Mouse (Mus musculus): ENCODE measurements around the gene Myom1. TPM values are rescaled to one million over a fixed set of nuclear protein-coding genes. Genes with fewer than 3 reads are reported as not detected.

The Myom1 gene
- polyA plus RNA-seq, 1 experiment from 2014 or later = 5.7 TPM

- Histone ChIP-seq H3K9me3 (ENCODE audit: low read depth, low read length) (no peaks in the 10 kb centered on the region), H3K27ac (ENCODE audit: low read depth) (no peak overlapping the region), H3K9ac (no peak overlapping the region), H3K27me3 (ENCODE audit: insufficient read depth, low read length) (no peaks in the 10 kb centered on the region), H3K36me3 (ENCODE audit: insufficient read depth) (no peaks in the 10 kb centered on the region), H3K4me1 (ENCODE audit: insufficient read depth) (peaks cover 8% of the 10 kb centered on the region; the same call in 1 of the 2 replicates), H3K4me3 (ENCODE audit: low read depth, low read length) (no peak overlapping the region), H3K4me2 (no peak overlapping the region)
- WGBS = 94% methylated on average over 4 of the region's 4 CpGs
- TF ChIP-seq CTCF (IDR thresholded peaks at IDR 0.05; ENCODE audit: low read depth) = no peak
- ATAC-seq (ENCODE audit: insufficient read depth) (no peak; the same call in 1 of the 2 replicates), DNase-seq (no peak)
These were observed 15.1 kb downstream of the Myom1 start for GRCm38 (mm10) chr17:71017457-71017998.

- Histone ChIP-seq H3K27ac (ENCODE audit: low read depth) (no peak overlapping the region), H3K9ac (no peak overlapping the region), H3K27me3 (ENCODE audit: insufficient read depth, low read length) (no peaks in the 10 kb centered on the region), H3K9me3 (ENCODE audit: low read depth, low read length) (no peaks in the 10 kb centered on the region), H3K4me1 (ENCODE audit: insufficient read depth) (peaks cover 8% of the 10 kb centered on the region; the same call in 1 of the 2 replicates), H3K4me2 (no peak overlapping the region), H3K36me3 (ENCODE audit: insufficient read depth) (no peaks in the 10 kb centered on the region), H3K4me3 (ENCODE audit: low read depth, low read length) (no peak overlapping the region)
- ATAC-seq (ENCODE audit: insufficient read depth) = no peak
- DNase-seq = no peak
- TF ChIP-seq CTCF (IDR thresholded peaks at IDR 0.05; ENCODE audit: low read depth) = no peak
- WGBS = 94% methylated on average over 3 of the region's 3 CpGs
These were observed 15.7 kb downstream of the Myom1 start for GRCm38 (mm10) chr17:71018151-71018550.

- Histone ChIP-seq H3K36me3 (ENCODE audit: insufficient read depth) (no peaks in the 10 kb centered on the region), H3K27me3 (ENCODE audit: insufficient read depth, low read length) (no peaks in the 10 kb centered on the region), H3K9ac (no peak overlapping the region), H3K4me1 (ENCODE audit: insufficient read depth) (peaks cover 8% of the 10 kb centered on the region; the same call in 1 of the 2 replicates), H3K27ac (ENCODE audit: low read depth) (peak overlapping the region; percentile 61; the same call in 1 of the 2 replicates), H3K9me3 (ENCODE audit: low read depth, low read length) (no peaks in the 10 kb centered on the region), H3K4me3 (ENCODE audit: low read depth, low read length) (no peak overlapping the region), H3K4me2 (no peak overlapping the region)
- DNase-seq (no peak), ATAC-seq (ENCODE audit: insufficient read depth) (no peak)
- no peak for TF ChIP-seq CTCF (IDR thresholded peaks at IDR 0.05; ENCODE audit: low read depth)
- WGBS = 83% methylated on average over 15 of the region's 15 CpGs
These were observed 16.3 kb downstream of the Myom1 start for GRCm38 (mm10) chr17:71018616-71019308.

GRCm38 (mm10) chr17:71019309-71019655 is 16.8 kb downstream of the Myom1 start:
- ATAC-seq (ENCODE audit: insufficient read depth) = no peak
- Histone ChIP-seq H3K27ac (ENCODE audit: low read depth) (peak overlapping the region; percentile 61), H3K36me3 (ENCODE audit: insufficient read depth) (no peaks in the 10 kb centered on the region), H3K9ac (peak overlapping the region; percentile 44), H3K4me3 (ENCODE audit: low read depth, low read length) (peak overlapping the region; percentile 16; the same call in 1 of the 2 replicates), H3K4me2 (peak overlapping the region; percentile 20; the same call in 1 of the 2 replicates), H3K4me1 (ENCODE audit: insufficient read depth) (peaks cover 8% of the 10 kb centered on the region; the same call in 1 of the 2 replicates), H3K27me3 (ENCODE audit: insufficient read depth, low read length) (no peaks in the 10 kb centered on the region), H3K9me3 (ENCODE audit: low read depth, low read length) (no peaks in the 10 kb centered on the region)
- 21% methylated on average over 6 of the region's 6 CpGs for WGBS
- peak; percentile 12 for DNase-seq
- TF ChIP-seq CTCF (IDR thresholded peaks at IDR 0.05; ENCODE audit: low read depth) = no peak

- no peak for TF ChIP-seq CTCF (IDR thresholded peaks at IDR 0.05; ENCODE audit: low read depth)
- Histone ChIP-seq H3K36me3 (ENCODE audit: insufficient read depth) (no peaks in the 10 kb centered on the region), H3K27ac (ENCODE audit: low read depth) (peak overlapping the region; percentile 61), H3K4me2 (peak overlapping the region; percentile 20; the same call in 1 of the 2 replicates), H3K4me1 (ENCODE audit: insufficient read depth) (peaks cover 8% of the 10 kb centered on the region; the same call in 1 of the 2 replicates), H3K9me3 (ENCODE audit: low read depth, low read length) (no peaks in the 10 kb centered on the region), H3K9ac (peak overlapping the region; percentile 44), H3K27me3 (ENCODE audit: insufficient read depth, low read length) (no peaks in the 10 kb centered on the region), H3K4me3 (ENCODE audit: low read depth, low read length) (peak overlapping the region; percentile 16; the same call in 1 of the 2 replicates)
- DNase-seq (no peak), ATAC-seq (ENCODE audit: insufficient read depth) (no peak)
- 52% methylated on average over 9 of the region's 9 CpGs for WGBS
These were observed 17.4 kb downstream of the Myom1 start for GRCm38 (mm10) chr17:71019860-71020259.

GRCm38 (mm10) chr17:71022841-71023240 is 20.4 kb downstream of the Myom1 start:
- H3K9me3 ChIP-seq (ENCODE audit: low read depth, low read length) = no peaks in the 10 kb centered on the region
- 85% methylated on average over 13 of the region's 13 CpGs for WGBS
- H3K4me1 ChIP-seq (ENCODE audit: insufficient read depth) = peaks cover 8% of the 10 kb centered on the region; the same call in 1 of the 2 replicates
- no peak overlapping the region for H3K4me3 ChIP-seq (ENCODE audit: low read depth, low read length)
- TF ChIP-seq CTCF (IDR thresholded peaks at IDR 0.05; ENCODE audit: low read depth) = no peak
- no peak overlapping the region for H3K9ac ChIP-seq
- no peaks in the 10 kb centered on the region for H3K36me3 ChIP-seq (ENCODE audit: insufficient read depth)
- H3K27me3 ChIP-seq (ENCODE audit: insufficient read depth, low read length) = no peaks in the 10 kb centered on the region
- H3K27ac ChIP-seq (ENCODE audit: low read depth) = no peak overlapping the region
- ATAC-seq (ENCODE audit: insufficient read depth) = no peak
- no peak for DNase-seq
- H3K4me2 ChIP-seq = no peak overlapping the region

- Histone ChIP-seq H3K27ac (ENCODE audit: low read depth) (no peak overlapping the region), H3K9ac (no peak overlapping the region), H3K36me3 (ENCODE audit: insufficient read depth) (no peaks in the 10 kb centered on the region), H3K4me1 (ENCODE audit: insufficient read depth) (peaks cover 8% of the 10 kb centered on the region; the same call in 1 of the 2 replicates), H3K4me2 (no peak overlapping the region), H3K27me3 (ENCODE audit: insufficient read depth, low read length) (no peaks in the 10 kb centered on the region), H3K9me3 (ENCODE audit: low read depth, low read length) (no peaks in the 10 kb centered on the region), H3K4me3 (ENCODE audit: low read depth, low read length) (no peak overlapping the region)
- ATAC-seq (ENCODE audit: insufficient read depth) (no peak), DNase-seq (no peak)
- WGBS = 90% methylated on average over 10 of the region's 10 CpGs
- TF ChIP-seq CTCF (IDR thresholded peaks at IDR 0.05; ENCODE audit: low read depth) = no peak
These were observed 21.6 kb downstream of the Myom1 start for GRCm38 (mm10) chr17:71024071-71024470.

Data from lung, embryonic 14.5 days (tissue).